Mouse (Mus musculus): ENCODE data around the gene Lefty2.
"Not testable (repeated sequence)": the region's sequence is repeated elsewhere in the genome, so short reads cannot be mapped to it uniquely, and the experiment has no call there.

The Lefty2 gene

GRCm38 (mm10) chr1:180892808-180893207, at the start of gene Lefty2:
Lefty2 (plus strand) TSS chr1:180893108.
- no peak for DNase-seq

DNA sequence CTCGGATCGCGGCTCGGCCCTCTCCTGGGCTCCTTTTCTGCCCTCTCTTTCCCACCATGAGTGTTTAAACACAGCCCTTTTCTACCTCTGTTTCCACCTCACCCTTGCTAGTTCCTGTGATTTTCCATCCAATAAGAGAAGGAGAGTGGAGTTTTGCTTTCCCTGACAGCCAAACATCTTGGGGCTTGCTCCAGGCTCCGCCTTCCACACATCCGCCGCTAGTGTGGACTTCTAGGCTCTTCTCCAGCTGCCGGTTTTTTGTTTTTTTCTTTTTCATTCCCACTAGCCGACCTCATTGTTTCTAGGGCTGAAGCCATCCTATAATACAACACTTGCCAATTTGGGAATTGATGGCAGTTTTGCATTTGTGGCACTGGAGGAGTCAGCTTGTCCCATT, 44.8 kb upstream of the Lefty2 start:
- peak; percentile 71 to 78 for DNase-seq

DNA sequence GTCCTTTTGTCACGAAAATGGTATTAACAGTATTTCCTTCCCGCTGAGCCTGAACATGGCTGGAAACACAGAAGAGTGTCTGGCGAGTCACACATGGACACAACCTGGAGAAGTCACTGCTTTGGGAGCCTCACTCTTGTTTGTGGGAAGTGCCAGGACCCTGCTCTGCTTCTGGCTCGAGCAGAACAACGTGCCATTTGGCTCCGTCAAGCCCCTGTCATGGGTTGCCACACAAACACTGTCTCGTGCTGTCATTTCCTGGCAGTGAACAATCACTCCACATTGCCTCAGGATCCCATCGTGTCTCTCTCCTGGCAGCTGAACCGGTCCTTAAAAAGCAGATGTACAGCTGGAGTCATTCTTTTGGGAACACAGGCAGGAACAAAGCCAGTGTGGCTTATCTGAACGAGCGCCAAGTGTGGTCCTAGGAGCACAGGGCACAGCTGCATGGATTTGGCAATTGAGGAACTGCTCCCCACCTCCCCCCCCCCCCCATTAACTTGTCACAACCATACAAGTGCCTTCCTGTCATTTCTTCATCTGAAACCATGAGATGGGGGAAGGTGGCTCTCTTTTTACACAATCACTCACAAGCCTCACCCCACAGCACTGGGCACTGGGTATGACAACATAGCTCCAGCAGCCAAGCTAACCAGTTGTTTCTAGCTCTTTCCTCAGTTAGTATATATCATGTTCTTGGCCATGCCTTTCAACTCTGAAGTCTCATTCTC, 44.2 kb upstream of the Lefty2 start:
- DNase-seq = peak; percentile 62 to 66

- DNase-seq = peak in 1 of 2 experiments; percentile 50
Measured at GRCm38 (mm10) chr1:180849701-180850301, 43.1 kb upstream of the Lefty2 start.

- DNase-seq = peak; percentile 100
Measured at GRCm38 (mm10) chr1:180850316-180851270, 42.3 kb upstream of the Lefty2 start, which contains the start of gene Sde2. Sde2 (plus strand) TSS chr1:180851127.

DNA sequence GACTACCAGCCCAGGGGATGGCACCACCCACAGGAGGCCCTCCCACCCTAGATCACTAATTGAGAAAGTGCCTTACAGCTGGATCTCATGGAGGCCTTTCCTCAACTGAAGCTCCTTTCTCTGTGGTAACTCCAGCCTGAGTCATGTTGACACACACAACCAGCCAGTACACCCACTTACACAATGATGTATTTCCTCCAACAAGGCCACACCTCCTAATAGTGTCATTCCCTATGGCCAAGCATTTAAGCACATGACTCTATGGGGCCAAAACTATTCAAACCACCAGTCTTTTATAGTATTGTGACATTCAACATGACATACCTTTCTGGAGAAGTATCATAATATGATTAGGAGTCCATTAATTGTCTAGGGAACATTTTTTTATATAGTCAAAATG, 34.1 kb upstream of the Lefty2 start:
- DNase-seq = no peak

- no peak for DNase-seq
Measured at GRCm38 (mm10) chr1:180860030-180860429, 32.9 kb upstream of the Lefty2 start.

DNA sequence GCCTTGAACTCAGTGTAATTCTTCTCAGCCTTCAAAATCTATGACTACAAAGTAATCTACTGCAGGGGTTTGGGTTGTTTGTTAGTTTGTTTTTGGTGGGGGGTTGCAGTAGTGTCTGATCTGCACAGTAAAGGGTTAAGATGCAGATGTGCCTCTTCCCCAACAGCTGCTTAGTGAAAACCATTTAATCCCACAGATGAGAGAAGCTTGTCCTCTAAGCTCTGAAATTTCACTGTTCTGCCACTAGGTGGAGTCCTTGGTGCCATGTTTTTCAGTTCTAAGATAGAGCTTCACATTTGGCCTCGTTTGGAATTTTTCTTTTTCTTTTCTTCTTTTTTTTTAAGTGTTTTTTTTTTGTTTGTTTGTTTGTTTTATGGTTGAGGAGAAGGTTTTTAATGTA, 29.3 kb upstream of the Lefty2 start:
- peak in 1 of 2 experiments; percentile 34 for DNase-seq

GRCm38 (mm10) chr1:180866001-180866400, 26.9 kb upstream of the Lefty2 start:
- no peak for DNase-seq

DNA sequence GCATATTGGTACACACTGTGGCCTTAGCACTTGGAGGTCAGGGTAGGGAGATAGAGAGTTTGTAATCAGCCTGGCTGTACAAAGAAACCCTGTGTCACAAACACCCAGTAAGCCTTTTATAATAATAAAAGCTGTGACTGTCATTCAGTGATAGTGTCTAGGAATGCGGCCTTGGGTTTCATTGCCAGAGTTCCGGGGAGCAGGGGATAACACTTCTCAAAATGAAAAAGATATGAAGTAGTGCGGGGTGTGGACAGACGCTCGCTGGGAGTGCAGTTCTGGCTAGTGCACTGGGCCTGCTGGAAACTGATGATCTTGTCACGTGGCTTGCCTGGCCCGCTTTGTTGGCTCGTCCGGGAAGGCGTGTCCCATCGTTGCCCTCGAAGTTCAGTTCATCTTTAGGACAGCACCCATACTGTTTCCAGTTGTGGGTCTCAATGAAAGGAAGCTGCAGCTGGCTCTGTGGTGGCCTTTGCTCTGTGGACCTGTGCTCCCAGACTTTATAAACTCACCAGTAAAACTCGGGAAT, 22.7 kb upstream of the Lefty2 start:
- no peak for DNase-seq

- peak; percentile 25 to 64 for DNase-seq
Measured at GRCm38 (mm10) chr1:180873861-180874484, 18.9 kb upstream of the Lefty2 start.

DNA sequence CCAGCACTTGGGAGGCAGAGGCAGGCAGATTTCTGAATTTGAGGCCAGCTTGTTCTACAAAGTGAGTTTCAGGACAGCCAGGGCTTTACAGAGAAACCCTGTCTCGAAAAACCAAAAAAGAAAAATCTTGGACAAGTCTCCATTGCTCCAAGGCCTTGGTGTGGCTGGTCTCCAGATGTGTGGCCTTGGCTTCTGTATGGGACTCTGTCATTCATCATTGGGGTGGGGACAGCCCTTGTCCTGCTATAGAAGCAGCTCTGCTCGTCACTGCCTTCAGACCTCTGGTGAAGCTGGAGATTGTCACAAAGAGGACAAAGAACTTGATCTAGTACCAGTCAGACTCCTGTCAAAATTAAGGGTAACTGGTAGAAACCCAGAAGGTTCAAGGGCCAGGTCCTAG, 18.3 kb upstream of the Lefty2 start:
- DNase-seq = no peak

GRCm38 (mm10) chr1:180875126-180875525, 17.8 kb upstream of the Lefty2 start:
- no peak for DNase-seq

DNA sequence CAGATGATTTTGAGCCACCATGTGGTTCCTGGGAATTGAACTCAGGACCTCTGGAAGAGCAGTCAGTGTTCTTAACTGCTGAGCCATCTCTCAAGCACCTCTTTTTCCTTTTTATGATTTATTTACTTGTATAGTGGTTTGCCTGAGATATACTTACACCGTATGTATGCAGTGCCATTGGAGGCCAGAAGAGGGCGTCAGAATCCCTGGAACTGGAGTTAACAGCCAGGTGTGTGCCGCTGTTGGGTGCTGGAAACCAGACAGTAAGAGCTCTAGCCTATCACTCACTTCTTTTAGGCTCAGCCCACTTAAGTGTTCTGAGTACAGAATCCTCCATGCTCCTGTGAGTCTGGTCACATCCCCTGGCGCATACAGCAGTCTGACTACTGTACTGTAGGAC, 15.4 kb upstream of the Lefty2 start:
- no peak for DNase-seq

DNA sequence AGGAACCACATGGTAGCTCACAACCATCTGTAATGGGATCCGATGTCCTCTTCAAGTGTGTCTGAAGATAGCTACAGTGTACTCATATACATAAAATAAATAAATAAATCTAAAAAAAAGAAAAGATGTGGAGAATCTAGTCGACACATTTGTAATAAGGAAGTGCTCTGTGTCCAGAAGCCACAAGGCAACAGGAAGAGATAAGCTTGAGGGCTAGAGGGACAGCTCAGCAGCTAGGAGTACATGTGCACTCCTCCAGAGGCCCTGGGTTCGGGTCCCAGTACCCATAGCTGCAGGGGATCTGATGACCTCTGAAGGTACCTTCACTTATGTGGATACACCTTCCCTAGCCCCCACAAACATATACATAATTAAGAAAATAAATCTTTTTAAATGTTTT, 11.1 kb upstream of the Lefty2 start:
- DNase-seq = no peak

DNA sequence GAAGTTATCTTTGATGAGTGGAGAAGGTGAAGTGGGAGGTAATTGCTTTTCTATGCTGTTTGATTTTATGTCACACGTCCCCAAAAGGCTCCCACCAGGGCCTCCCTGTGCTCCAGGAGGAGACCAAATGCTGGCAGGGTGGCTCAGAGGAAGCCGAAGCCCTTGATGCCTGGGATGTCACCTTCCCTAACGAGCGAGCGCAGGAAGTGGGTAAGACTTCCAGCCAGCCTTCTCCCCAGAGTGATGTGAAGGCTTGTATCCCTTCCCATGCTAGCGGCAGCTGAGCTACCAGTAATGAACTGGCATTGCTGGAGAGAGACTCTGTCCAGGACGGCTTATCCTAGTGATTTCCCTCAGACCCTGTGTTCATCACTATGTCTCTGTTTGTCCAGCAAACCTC, 9.2 kb upstream of the Lefty2 start:
- DNase-seq = no peak

GRCm38 (mm10) chr1:180884484-180884883, 8.4 kb upstream of the Lefty2 start:
- no peak for DNase-seq

DNA sequence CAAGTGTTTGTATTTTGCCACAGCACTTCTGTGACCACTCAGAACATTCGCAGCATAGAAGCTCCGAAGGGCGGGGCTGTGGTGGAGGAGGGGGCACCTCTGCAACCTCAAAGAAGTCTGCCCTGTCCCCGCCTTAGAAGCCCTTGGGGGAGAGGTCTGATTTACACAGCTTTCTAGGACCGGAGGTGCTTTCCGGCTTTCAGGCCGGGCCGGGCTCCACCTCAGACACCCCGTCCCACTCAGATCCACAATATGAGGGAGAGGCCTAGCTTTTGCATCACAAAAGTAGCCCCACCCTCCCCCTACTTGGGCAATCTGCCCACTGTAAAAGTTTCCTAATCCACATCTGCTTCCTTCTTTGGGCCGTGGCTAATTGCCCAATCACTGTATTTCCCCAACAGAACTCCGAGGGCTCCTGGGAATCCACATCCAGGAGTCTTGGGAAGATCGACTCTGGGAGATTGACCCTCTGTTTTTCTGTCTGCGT, 4.3 kb upstream of the Lefty2 start:
- DNase-seq = no peak

DNA sequence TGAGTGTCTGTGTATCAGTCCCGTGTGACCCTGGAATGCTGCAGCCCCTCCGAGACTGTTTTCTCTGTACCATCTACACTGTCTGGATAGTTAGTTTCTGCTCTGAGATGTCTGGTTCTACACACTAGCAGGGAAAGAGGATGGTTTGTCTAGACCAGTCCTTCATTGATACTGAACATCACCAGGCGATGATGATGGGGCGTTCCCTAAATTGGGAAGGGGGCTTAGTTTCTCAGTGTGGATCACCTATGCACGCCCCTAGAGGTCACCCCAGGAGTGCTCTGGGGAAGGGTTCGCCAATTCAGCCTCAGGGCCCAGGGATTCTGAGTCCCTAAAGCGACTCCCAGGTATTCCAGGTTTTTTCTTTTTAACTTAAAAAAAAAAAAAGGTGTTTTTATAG, 3.7 kb upstream of the Lefty2 start:
- DNase-seq = no peak

DNA sequence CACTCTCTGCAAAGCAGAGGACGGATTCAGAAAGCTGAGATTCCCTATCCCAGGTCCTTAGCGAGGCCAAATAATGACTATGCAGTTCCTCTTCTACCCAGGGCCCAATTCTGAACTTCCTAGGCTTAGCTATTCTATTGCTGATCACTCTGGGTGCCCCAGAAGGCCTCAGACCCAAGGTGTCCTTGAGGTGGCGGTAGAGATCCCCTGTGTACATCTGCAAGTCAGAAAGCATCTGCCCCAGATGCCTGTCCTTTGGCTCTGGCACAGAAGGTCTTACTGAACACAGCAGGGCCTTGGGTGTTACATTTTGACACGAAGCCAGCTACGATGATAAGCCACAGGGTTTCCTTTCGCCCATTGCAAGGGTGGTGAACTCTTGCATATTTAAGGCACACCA, 3.1 kb upstream of the Lefty2 start:
- DNase-seq = no peak

DNA sequence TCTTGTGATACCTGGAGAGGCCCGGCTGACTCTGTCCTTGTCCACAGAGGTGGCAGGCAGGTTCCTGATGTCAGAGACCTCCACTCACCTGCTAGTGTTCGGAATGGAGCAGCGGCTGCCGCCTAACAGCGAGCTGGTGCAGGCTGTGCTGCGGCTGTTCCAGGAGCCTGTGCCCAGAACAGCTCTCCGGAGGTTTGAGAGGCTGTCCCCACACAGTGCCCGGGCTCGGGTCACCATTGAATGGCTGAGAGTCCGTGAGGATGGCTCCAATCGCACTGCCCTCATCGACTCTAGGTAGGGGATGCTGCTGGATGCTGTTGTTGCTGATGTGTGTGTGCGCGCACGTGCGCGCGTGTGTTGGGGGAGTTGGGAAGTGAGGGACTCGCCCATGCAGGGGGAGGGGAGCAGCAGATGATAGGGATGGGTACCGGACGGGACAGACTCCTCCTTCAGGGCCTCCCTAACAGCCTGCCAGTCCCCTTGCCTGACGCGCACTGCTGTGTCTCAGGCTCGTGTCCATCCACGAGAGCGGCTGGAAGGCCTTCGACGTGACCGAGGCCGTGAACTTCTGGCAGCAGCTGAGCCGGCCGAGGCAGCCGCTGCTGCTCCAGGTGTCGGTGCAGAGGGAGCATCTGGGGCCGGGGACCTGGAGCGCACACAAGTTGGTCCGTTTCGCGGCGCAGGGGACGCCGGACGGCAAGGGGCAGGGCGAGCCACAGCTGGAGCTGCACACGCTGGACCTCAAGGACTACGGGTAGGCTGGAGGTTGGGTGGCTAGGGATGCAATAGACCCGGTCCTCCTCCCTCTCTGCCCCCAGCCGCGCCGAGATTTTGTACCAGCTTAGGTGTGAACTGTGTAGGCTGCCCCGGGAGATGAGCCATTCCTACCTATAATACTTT, 1.4 kb downstream of the Lefty2 start:
- not testable (repeated sequence) for DNase-seq

Data from cerebellum, postnatal 25 days (tissue).